Mouse (Mus musculus): Measurements from ENCODE around the gene Tcp11l1.

- no peak for TF ChIP-seq POLR2AphosphoS2 (IDR thresholded peaks at IDR 0.05; ENCODE audit: low read length)
- no peak for TF ChIP-seq POLR2AphosphoS5 (IDR thresholded peaks at IDR 0.05; ENCODE audit: borderline replicate concordance, low read depth, low read length)
- no peak for TF ChIP-seq GATA1 (IDR thresholded peaks at IDR 0.05; ENCODE audit: low read depth, low read length)
Measured at GRCm38 (mm10) chr2:104684771-104685170, 27.2 kb downstream of the Tcp11l1 start.
